Mouse (Mus musculus): ENCODE measurements around the gene Bnipl.

DNA sequence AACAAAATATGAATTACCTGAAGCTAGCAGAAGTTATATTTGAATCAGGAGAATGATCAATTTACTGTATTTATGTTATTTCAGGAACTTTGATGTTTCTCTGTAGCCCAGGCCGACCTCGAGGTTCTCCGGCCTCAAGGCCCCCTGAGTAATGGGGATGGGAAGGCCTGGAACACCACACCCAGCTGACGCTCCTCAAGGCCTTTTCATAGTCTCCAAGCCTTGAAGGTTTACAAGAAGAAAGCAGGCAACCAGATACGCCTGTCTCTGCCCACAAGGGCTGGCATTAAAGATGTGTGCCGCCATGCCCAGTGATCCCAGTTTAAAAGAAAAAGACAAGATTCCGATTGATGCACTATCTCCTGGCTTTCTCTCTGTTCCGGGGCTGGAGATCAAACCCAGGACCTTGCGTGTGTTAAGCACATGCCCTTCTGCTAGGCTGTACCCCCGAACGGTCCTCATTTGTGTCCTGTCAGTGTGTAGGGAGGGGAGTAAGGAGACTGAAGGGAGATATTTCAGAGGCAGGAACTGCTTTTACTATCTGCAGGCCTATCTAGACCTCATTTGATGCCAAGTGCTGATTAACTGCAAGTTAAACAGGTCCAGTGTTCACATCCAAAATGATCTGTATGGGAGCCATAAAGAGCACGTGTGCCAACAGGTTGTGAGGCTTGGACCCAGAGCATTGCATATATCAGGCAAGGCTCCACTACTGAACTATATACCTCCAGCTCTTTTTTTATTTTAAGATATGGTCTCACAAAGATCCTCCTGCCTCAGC, 33.7 kb upstream of the Bnipl start:
- TF ChIP-seq POLR2A (IDR thresholded peaks at IDR 0.05; ENCODE audit: extremely low read depth, insufficient read depth, low read length) (no peak), CTCF (IDR thresholded peaks at IDR 0.05; ENCODE audit: extremely low read depth, insufficient read depth, low read length) (no peak)
